Mouse (Mus musculus): ENCODE results near the gene Mmp21. TPM values are rescaled to one million over a fixed set of nuclear protein-coding genes. Genes with fewer than 3 reads are reported as not detected.
A peak's percentile ranks its signal among the peaks of the same experiment; 100 is the strongest.

Gene Mmp21
- 0.05 TPM in 1 of 2 replicates, not detected in the other for polyA plus RNA-seq (2015; fragmentation: Nextera tagmentation; extraction: Ambion mirVana)

DNA sequence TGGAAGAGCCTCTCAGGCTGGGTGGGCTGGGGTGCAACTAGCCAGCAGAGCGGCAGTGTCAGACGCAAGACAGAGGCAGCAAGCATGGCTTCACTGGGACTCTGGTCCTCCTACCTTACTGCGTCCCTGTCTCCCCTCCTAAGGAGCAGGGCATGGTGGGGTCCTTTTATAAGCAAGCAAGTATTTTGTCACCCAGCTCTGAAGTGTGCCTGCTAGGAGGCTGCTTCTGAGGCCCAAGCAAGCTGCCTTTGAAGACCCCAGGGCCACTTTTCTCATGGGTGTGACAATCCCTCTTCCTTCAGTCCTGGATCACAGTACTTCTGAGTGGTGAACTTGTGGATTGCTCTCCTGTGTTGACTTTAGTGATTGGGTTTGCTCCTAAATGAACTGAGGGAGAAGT is at the start of gene Mmp21:
TSS of gene Mmp21 (minus strand) at position 101 of the 400 bp plus-strand sequence.
- Histone ChIP-seq H3K4me3 (no peak within 1 kb of the TSS), H3K27ac (no peak within 1 kb of the TSS), H3K4me2 (no peak within 1 kb of the TSS), H3K4me1 (replicated peaks) (peaks cover 10% of the 10 kb centered on the region; the same call in 1 of the 2 replicates), H3K36me3 (peaks cover 5% of the 10 kb centered on the region; the same call in 1 of the 2 replicates), H3K27me3 (no peaks in the 10 kb centered on the region), H3K9ac (no peak within 1 kb of the TSS), H3K9me3 (replicated peaks) (no peaks in the 10 kb centered on the region)
- no peak for ATAC-seq (replicated peaks; ENCODE audit: insufficient number of reproducible peaks, insufficient read depth, low FRiP score, low read depth)
- 80% methylated on average over 3 of the region's 3 CpGs for WGBS

DNA sequence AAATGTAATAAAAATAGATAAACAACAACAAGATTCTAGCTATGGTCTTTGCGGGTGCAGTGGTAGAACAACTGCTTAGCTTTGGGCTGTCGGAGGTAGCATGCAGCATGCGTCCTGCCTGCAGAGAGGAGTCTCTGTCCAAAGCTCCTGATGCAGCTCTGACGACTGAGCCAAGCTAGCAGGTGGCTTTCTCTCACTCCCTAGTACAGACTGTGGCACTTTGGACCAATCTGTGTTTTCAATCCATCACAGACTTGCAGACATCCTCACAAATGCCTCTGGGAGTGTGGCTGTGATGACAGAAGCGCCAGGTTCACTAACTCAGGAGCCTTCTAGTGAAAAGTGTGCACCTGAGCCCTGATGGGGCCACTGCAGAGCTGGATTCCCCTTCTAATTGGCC is 49.5 kb upstream of the Mmp21 start:
- no peak overlapping the region for H3K4me2 ChIP-seq
- no peak overlapping the region for H3K4me3 ChIP-seq
- no peaks in the 10 kb centered on the region for H3K9me3 ChIP-seq (replicated peaks)
- H3K9ac ChIP-seq: no peak overlapping the region
- H3K4me1 ChIP-seq (replicated peaks): peaks cover 37% of the 10 kb centered on the region
- 75% methylated on average over 5 of the region's 5 CpGs for WGBS
- peaks cover 9% of the 10 kb centered on the region for H3K36me3 ChIP-seq
- H3K27ac ChIP-seq: peak overlapping the region; percentile 89; the same call in 1 of the 2 replicates
- H3K27me3 ChIP-seq: no peaks in the 10 kb centered on the region
- ATAC-seq (replicated peaks; ENCODE audit: insufficient number of reproducible peaks, insufficient read depth, low FRiP score, low read depth): no peak

DNA sequence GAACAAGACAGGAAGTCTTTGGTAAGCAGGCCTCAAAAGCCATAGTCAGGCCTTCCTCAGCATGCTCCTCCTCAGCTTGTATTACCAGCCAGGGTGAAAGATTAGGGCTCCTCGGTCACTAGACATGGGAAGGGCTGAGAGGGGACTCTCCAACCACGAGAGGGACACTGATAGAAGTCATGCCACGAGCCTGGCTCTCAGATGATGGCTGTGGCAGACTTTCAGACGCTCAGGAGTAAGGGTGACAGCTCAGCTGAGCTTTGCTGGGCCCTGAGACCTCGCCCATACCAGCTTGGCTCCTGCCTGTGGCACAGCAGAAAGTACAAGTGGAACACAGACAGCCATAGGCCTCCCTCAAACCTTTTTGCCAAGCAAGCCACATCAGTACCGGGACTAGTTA is 47.2 kb upstream of the Mmp21 start:
- peaks cover 28% of the 10 kb centered on the region; the same call in 1 of the 2 replicates for H3K36me3 ChIP-seq
- no peaks in the 10 kb centered on the region for H3K9me3 ChIP-seq (replicated peaks)
- H3K4me3 ChIP-seq: no peak overlapping the region
- H3K27me3 ChIP-seq: no peaks in the 10 kb centered on the region
- ATAC-seq (replicated peaks; ENCODE audit: insufficient number of reproducible peaks, insufficient read depth, low FRiP score, low read depth): no peak
- H3K4me2 ChIP-seq: no peak overlapping the region
- WGBS: 54% methylated on average over 6 of the region's 6 CpGs
- 0 out of 2 replicates have a peak overlapping the region, but pooled peaks have one; percentile 15 for H3K27ac ChIP-seq
- peaks cover 29% of the 10 kb centered on the region for H3K4me1 ChIP-seq (replicated peaks)
- H3K9ac ChIP-seq: no peak overlapping the region

DNA sequence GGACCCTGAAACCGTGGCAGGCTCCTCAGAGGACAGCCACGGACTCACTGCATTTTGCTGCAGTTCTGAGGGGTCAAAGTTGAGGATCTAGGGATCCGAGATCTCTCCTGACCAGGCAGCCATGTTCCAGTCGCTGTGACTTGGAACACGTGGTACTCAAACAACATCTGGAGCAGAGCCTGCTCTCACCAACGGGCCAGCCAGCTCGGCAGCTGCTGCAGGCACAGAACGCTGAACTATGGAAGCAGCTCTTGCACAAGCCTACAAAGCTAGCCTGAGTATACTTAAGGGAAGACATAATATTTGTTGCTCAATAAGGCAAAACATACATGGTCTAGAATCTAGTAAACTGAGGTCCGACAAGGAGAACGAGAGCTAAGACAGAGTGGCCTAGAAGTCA is 45.7 kb upstream of the Mmp21 start:
- no peak overlapping the region for H3K9ac ChIP-seq
- H3K27me3 ChIP-seq: no peaks in the 10 kb centered on the region
- H3K4me2 ChIP-seq: no peak overlapping the region
- WGBS: 80% methylated on average over 10 of the region's 10 CpGs
- H3K9me3 ChIP-seq (replicated peaks): no peaks in the 10 kb centered on the region
- H3K4me1 ChIP-seq (replicated peaks): peaks cover 14% of the 10 kb centered on the region
- no peak overlapping the region for H3K4me3 ChIP-seq
- H3K27ac ChIP-seq: no peak overlapping the region
- no peak for ATAC-seq (replicated peaks; ENCODE audit: insufficient number of reproducible peaks, insufficient read depth, low FRiP score, low read depth)
- H3K36me3 ChIP-seq: peaks cover 41% of the 10 kb centered on the region

DNA sequence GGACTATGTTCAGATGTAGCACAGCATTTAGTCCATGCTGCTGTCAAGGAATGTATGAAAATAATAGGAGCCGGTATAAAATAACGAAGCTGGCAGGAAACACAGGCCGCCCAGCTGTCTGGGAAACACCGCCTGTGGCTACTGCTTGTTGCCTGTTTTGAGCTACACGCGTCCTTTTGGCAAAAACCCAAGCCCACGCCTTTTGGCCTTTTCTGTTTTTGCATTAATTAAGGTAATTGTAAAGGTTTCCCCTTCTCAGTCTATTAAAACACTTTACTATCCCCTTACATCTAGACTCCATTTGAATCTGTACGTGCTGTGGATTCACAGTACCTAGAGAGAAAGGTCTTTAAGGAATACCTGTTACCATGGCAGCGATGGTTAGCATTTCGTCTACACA is 45.0 kb upstream of the Mmp21 start:
- 83% methylated on average over 10 of the region's 10 CpGs for WGBS
- ATAC-seq (replicated peaks; ENCODE audit: insufficient number of reproducible peaks, insufficient read depth, low FRiP score, low read depth): no peak
- H3K27me3 ChIP-seq: no peaks in the 10 kb centered on the region

DNA sequence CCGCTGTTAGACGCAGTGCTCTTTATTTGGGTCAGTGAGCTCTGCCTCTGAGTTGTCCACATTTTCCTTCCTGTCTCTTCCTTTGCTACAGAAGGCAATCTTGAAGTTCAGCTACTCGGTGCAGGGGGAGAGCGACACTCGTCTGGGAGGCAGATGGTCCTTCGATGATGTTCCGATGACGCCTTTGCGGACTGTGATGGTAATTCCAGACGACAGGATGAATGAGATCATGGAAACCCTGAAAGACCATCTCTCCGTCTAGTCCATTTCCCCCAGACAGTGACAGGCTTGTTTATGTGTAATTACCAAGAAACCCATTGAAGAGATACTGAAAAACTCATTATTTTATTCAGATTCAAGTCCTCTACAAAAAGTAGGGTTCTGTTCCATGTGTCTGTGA is 40.8 kb upstream of the Mmp21 start:
- H3K27ac ChIP-seq: no peak overlapping the region
- no peak for ATAC-seq (replicated peaks; ENCODE audit: insufficient number of reproducible peaks, insufficient read depth, low FRiP score, low read depth)
- 0 out of 2 replicates have a peak, but pooled peaks cover 2% of the 10 kb centered on the region for H3K4me1 ChIP-seq (replicated peaks)
- no peak overlapping the region for H3K4me2 ChIP-seq
- WGBS: 76% methylated on average over 11 of the region's 11 CpGs
- no peaks in the 10 kb centered on the region for H3K27me3 ChIP-seq
- H3K9me3 ChIP-seq (replicated peaks): no peaks in the 10 kb centered on the region
- no peak overlapping the region for H3K4me3 ChIP-seq
- H3K9ac ChIP-seq: no peak overlapping the region
- peaks cover 86% of the 10 kb centered on the region for H3K36me3 ChIP-seq

More for the DNA sequence above, 45.0 kb upstream of the Mmp21 start:
- Histone ChIP-seq H3K36me3 (peaks cover 48% of the 10 kb centered on the region), H3K27ac (no peak overlapping the region), H3K9me3 (replicated peaks) (no peaks in the 10 kb centered on the region), H3K9ac (no peak overlapping the region), H3K4me1 (replicated peaks) (peaks cover 9% of the 10 kb centered on the region; the same call in 1 of the 2 replicates), H3K4me3 (no peak overlapping the region), H3K4me2 (no peak overlapping the region)

DNA sequence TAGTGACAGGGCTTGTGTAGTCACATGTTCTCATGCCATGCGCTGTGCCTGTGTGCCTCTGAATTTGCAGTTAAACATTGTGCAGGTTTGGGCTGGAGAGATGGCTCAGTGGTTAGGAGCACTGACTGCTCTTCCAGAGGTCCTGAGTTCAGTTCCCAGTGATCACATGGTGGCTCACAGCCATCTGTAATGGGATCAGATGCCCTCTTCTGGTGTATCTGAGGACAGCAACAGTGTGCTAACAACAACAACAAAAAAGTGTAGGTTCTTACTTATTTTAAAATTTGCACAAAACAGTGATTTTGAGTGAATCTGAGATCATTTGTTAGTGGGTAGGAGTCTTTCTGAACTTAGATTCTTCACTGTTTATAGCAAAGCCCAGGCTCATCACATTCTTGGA is 38.7 kb upstream of the Mmp21 start:
- Histone ChIP-seq H3K27ac (no peak overlapping the region), H3K36me3 (peaks cover 92% of the 10 kb centered on the region), H3K9ac (no peak overlapping the region), H3K9me3 (replicated peaks) (no peaks in the 10 kb centered on the region), H3K4me3 (no peak overlapping the region), H3K4me2 (no peak overlapping the region), H3K4me1 (replicated peaks) (0 out of 2 replicates have a peak, but pooled peaks cover 2% of the 10 kb centered on the region), H3K27me3 (no peaks in the 10 kb centered on the region)
- ATAC-seq (replicated peaks; ENCODE audit: insufficient number of reproducible peaks, insufficient read depth, low FRiP score, low read depth): no peak
- WGBS: 97% methylated on average over 1 of the region's 1 CpGs

DNA sequence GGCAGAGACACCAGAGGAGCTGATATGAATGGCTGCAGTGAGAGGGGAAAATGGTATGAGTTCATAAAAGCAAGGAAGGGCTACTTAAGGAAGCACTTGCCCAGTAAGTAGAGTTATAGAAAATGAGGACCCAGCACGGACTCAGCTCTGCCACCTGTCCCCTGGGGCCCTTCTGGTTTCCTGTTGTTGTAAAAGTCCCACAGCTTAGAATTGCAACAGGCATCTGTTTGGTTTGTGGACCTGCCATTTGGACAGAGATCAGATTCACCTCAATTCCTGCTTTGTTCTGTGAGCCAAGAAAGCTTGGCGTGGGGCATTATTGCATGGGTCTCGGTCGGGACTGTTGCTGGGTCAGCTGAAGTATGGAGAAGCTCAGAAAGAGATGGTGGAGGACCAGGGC is 35.5 kb upstream of the Mmp21 start:
- Histone ChIP-seq H3K4me3 (no peak overlapping the region), H3K4me1 (replicated peaks) (0 out of 2 replicates have a peak, but pooled peaks cover 2% of the 10 kb centered on the region), H3K9me3 (replicated peaks) (no peaks in the 10 kb centered on the region), H3K36me3 (peaks cover 74% of the 10 kb centered on the region), H3K4me2 (no peak overlapping the region), H3K27me3 (no peaks in the 10 kb centered on the region), H3K27ac (no peak overlapping the region), H3K9ac (no peak overlapping the region)
- WGBS: 84% methylated on average over 4 of the region's 4 CpGs
- ATAC-seq (replicated peaks; ENCODE audit: insufficient number of reproducible peaks, insufficient read depth, low FRiP score, low read depth): no peak

DNA sequence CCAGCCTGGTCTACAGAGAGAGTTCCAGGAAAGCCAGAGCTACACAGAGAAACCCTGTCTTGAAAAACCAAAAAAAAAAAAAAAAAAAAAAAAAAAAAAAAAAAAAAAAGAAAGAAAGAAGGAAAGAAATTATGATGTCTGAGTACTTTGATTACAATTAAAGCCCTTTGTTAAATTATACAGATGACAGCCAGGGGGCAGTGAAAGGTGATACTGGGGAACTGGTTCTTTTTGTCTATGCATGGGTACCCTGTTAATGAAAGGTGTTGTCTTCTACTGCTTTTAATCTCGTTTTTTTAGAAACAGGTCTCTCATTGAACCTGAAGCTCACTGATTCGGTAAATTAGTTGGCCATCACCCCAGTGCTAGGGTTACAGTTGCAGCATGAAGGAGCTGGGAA is 27.4 kb upstream of the Mmp21 start:
- no peak for ATAC-seq (replicated peaks; ENCODE audit: insufficient number of reproducible peaks, insufficient read depth, low FRiP score, low read depth)
- no peak overlapping the region for H3K4me2 ChIP-seq
- peaks cover 7% of the 10 kb centered on the region for H3K36me3 ChIP-seq
- H3K9ac ChIP-seq: no peak overlapping the region
- no peak overlapping the region for H3K27ac ChIP-seq
- peaks cover 11% of the 10 kb centered on the region for H3K4me1 ChIP-seq (replicated peaks)
- H3K9me3 ChIP-seq (replicated peaks): no peaks in the 10 kb centered on the region
- WGBS: 89% methylated on average over 2 of the region's 2 CpGs
- H3K4me3 ChIP-seq: no peak overlapping the region
- no peaks in the 10 kb centered on the region for H3K27me3 ChIP-seq

DNA sequence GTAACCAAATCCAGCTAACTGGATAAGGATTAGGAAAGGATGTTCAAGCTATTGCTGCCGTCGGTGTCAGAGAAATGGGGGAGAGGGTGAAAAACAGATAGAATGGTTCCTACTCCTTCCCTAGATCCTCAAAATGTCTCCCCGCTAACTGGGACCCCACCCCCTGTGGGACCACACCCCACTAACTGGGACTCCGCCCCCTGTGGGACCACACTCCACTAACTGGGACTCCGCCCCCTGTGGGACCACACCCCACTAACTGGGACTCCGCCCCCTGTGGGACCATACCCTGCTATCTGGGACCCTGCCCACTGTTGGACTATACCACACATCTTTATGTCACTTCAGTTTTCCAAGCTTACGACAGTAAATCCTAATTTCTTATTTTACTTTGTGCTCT is 24.0 kb upstream of the Mmp21 start:
- no peak overlapping the region for H3K4me2 ChIP-seq
- no peak overlapping the region for H3K27ac ChIP-seq
- no peak overlapping the region for H3K9ac ChIP-seq
- H3K36me3 ChIP-seq: no peaks in the 10 kb centered on the region
- no peak for ATAC-seq (replicated peaks; ENCODE audit: insufficient number of reproducible peaks, insufficient read depth, low FRiP score, low read depth)
- no peaks in the 10 kb centered on the region for H3K27me3 ChIP-seq
- H3K4me1 ChIP-seq (replicated peaks): peaks cover 4% of the 10 kb centered on the region
- H3K9me3 ChIP-seq (replicated peaks): no peaks in the 10 kb centered on the region
- no peak overlapping the region for H3K4me3 ChIP-seq
- WGBS: 92% methylated on average over 7 of the region's 7 CpGs

DNA sequence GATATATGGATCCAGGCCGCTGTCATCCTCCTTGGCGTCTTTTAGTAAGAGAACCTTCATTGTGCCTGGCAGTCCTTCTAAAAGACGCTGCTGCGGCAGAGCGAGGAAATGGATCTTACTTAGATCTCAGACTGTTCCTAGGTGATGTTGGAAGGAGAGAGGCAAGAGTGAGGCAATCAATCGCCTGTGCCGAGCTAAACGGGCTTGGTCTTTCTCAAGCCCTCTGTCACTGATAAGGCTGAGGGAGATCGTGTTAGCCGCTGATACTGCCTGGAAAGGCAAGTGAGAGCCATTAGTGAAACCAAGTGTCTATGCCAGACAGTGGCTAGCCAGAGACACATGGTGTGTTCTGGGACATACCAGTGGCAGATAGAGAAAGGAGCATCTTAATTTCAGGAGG is 22.5 kb upstream of the Mmp21 start:
- Histone ChIP-seq H3K36me3 (no peaks in the 10 kb centered on the region; the same call in 1 of the 2 replicates), H3K27ac (no peak overlapping the region), H3K4me1 (replicated peaks) (no peaks in the 10 kb centered on the region), H3K27me3 (no peaks in the 10 kb centered on the region), H3K4me3 (no peak overlapping the region), H3K4me2 (no peak overlapping the region), H3K9ac (no peak overlapping the region), H3K9me3 (replicated peaks) (no peaks in the 10 kb centered on the region)
- WGBS: 47% methylated on average over 10 of the region's 10 CpGs
- ATAC-seq (replicated peaks; ENCODE audit: insufficient number of reproducible peaks, insufficient read depth, low FRiP score, low read depth): no peak

DNA sequence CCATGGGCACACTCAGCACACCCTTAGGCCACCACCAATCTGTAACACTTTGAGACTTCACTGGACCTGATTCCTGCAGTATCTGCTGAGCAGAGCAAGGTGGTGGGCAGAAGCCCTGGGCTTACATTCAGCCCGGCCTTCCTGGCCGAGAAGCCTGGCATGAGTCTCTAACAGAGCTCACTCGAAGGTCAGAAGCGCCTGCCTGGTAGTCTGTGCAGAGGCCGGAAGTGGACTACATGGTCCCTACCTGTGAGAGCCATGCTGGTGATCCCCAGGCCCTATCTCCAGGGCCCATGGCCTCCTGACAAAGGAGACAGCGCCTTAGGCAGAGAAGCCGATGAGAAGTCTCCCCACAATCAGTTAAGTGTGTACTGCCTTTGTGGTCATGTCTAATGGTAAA is 21.5 kb upstream of the Mmp21 start:
- H3K9ac ChIP-seq: no peak overlapping the region
- 90% methylated on average over 7 of the region's 7 CpGs for WGBS

More for the DNA sequence above, 21.5 kb upstream of the Mmp21 start:
- H3K27ac ChIP-seq: no peak overlapping the region
- H3K36me3 ChIP-seq: no peaks in the 10 kb centered on the region; the same call in 1 of the 2 replicates
- ATAC-seq (replicated peaks; ENCODE audit: insufficient number of reproducible peaks, insufficient read depth, low FRiP score, low read depth): no peak
- H3K4me1 ChIP-seq (replicated peaks): no peaks in the 10 kb centered on the region
- H3K27me3 ChIP-seq: no peaks in the 10 kb centered on the region
- no peak overlapping the region for H3K4me3 ChIP-seq
- H3K9me3 ChIP-seq (replicated peaks): no peaks in the 10 kb centered on the region
- no peak overlapping the region for H3K4me2 ChIP-seq

All from heart, embryonic 15.5 days (tissue).